Mouse (Mus musculus) spleen, adult 12 weeks (tissue): ENCODE data around the gene Nr4a3.

ENCODE experiments used
- DNase-seq: peaks from one replicate; pipeline ENCODE4 v3.0.0; 2022; ENCODE audit warnings: low spot score

Gene Nr4a3

GRCm38 (mm10) chr4:48110331-48110730, 65.4 kb downstream of the Nr4a3 start:
- DNase-seq, result no peak

GRCm38 (mm10) chr4:48116191-48116590, 71.2 kb downstream of the Nr4a3 start:
- peak; percentile 26 for DNase-seq

GRCm38 (mm10) chr4:48124416-48124772, 79.4 kb downstream of the Nr4a3 start:
- no peak for DNase-seq

- peak; percentile 89 for DNase-seq
Measured at GRCm38 (mm10) chr4:48124773-48125469, 80.0 kb downstream of the Nr4a3 start, which contains the start of gene Stx17. Stx17 (plus strand) TSS chr4:48124915.

GRCm38 (mm10) chr4:48130314-48130713, 85.4 kb downstream of the Nr4a3 start:
- no peak for DNase-seq

- no peak for DNase-seq
Measured at GRCm38 (mm10) chr4:48131606-48132005, 86.7 kb downstream of the Nr4a3 start.

GRCm38 (mm10) chr4:48132721-48133120, 87.8 kb downstream of the Nr4a3 start:
- DNase-seq, result no peak
